8 mouse cellular contexts compared by ENCODE assay signal in the genomic region with DNA sequence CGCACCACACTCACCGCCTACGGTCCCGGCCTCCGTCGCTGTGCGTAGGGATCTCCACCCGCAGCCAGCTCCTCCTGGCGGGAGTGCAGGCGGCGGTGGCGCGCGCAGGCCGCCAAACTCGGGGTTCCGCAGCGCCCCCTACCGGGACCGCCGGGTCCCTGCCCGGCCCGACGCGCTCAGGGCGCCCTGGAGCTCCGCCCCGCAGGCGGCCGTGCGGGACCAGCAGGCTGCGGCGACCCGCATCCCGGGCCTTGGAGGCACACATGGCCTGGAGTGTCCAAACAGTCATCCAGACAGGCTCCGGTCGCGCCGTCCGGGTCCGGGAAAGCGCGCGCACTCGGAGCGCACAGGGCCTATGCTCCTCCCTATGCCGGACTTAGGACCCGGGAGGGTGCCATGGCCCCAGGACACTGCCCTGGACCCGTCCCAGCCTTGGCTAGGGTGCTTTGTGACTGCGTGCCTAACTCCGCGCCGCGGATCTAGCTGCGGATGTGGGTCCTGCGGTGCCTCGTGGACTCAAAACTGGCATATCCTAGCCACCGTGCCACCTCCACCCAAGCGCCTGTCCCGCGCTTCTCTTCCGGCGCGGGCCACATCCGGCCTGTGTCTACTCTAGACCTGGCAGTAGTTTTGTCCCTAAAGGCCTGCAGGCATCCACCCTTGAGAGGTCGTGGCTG. TPM values are rescaled to one million over a fixed set of nuclear protein-coding genes. Genes with fewer than 3 reads are reported as not detected.
DNase-seq lines count a peak whose midpoint lies in the region; ATAC-seq lines count a peak whose summit lies in the region.

No protein-coding gene starts in this region.

- peak; percentile 92 for DNase-seq in NIH3T3 (ENCODE audit: low read depth)
- peak; percentile 90 for DNase-seq in cerebellum, adult 9-11 months
- DNase-seq in frontal cortex, postnatal 14 days (ENCODE audit: low spot score in 2 of 2) = peak; percentile 56 to 75
- DNase-seq in left cerebral cortex, adult 11 months (ENCODE audit: low spot score) = peak; percentile 60
- DNase-seq in lung, postnatal 36 days = peak; percentile 70
- peak; percentile 90 for DNase-seq in retina, embryonic 14.5 days (ENCODE audit: low spot score)
- peak; percentile 95 for DNase-seq in thymus, postnatal 4 days

- H3K27ac ChIP-seq in hindbrain, embryonic 13.5 days = peak overlapping the region; percentile 87

- H3K4me1 ChIP-seq in hindbrain, embryonic 13.5 days (replicated peaks) = peaks cover 83% of the 10 kb centered on the region

- under 1% methylated on average over 66 of the region's 66 CpGs for WGBS in hindbrain, embryonic 13.5 days

- no peaks in the 10 kb centered on the region for H3K27me3 ChIP-seq in hindbrain, embryonic 13.5 days

- no peaks in the 10 kb centered on the region for H3K36me3 ChIP-seq in hindbrain, embryonic 13.5 days

- no peaks in the 10 kb centered on the region for H3K9me3 ChIP-seq in hindbrain, embryonic 13.5 days

- peak overlapping the region; percentile 88 for H3K9ac ChIP-seq in hindbrain, embryonic 13.5 days

- peak overlapping the region; percentile 53 for H3K4me3 ChIP-seq in hindbrain, embryonic 13.5 days

- H3K4me2 ChIP-seq in hindbrain, embryonic 13.5 days = peak overlapping the region; percentile 72

- peak; percentile 79 for ATAC-seq in hindbrain, embryonic 13.5 days (ENCODE audit: low FRiP score)

RNA-seq across cellular contexts. Expression of gene Pxylp1, which starts 3.0 kb away (rescaled TPM):
- 55.7 and 57.4 TPM in 2 replicates for polyA plus RNA-seq in hindbrain, embryonic 13.5 days (2015; fragmentation: Nextera tagmentation; extraction: Ambion mirVana)

Comparison
In these comparisons a context has a peak if more than half of its experiments do, and no peak if none do; other contexts are left out.
1. Peak in every context shown above with its lines: DNase-seq, ATAC-seq, H3K4me3 ChIP-seq and H3K27ac ChIP-seq.